Mouse (Mus musculus): Measurements from ENCODE around the gene Tas2r115. TPM values are rescaled to one million over a fixed set of nuclear protein-coding genes. Genes with fewer than 3 reads are reported as not detected.
"Not testable (repeated sequence)": the region's sequence is repeated elsewhere in the genome, so short reads cannot be mapped to it uniquely, and the experiment has no call there.

Tas2r115 gene
- total and polyA plus RNA-seq, 2 experiments from 2014 or later = not detected

DNA sequence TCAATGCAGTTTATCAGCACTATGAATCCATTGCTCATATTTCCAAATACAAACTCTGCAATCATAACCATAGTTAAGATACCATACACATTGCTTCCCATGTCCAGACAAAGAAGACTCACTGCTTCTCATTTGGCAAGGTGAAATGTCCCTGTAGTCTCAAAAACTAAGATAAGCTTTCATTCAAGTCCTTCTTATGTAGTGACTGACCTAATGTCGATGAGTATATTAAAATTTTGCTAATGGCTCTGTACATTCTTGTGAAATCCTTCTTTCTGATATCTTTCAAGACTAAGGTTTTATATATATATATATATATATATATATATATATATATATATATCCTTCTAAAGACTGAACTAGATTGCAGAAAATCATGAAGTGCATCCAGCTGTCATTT is 36.9 kb downstream of the Tas2r115 start, which contains the start of gene Tas2r121:
Gene Tas2r121, minus strand, starts transcription at position 101 of the 400 bp plus-strand sequence.
- Histone ChIP-seq H3K27me3 (ENCODE audit: insufficient read depth, low read length) (no peaks in the 10 kb centered on the region), H3K9me3 (ENCODE audit: low read length) (0 out of 2 replicates have a peak, but pooled peaks cover 4% of the 10 kb centered on the region), H3K27ac (ENCODE audit: low read depth, low read length) (no peak within 1 kb of the TSS), H3K4me2 (ENCODE audit: low read depth, low read length, poor library complexity, severe bottlenecking) (no peak within 1 kb of the TSS), H3K4me1 (ENCODE audit: insufficient read depth, low read length) (no peaks in the 10 kb centered on the region), H3K36me3 (ENCODE audit: insufficient read depth, low read length) (no peaks in the 10 kb centered on the region), H3K4me3 (ENCODE audit: low read depth, low read length) (no peak within 1 kb of the TSS), H3K9ac (replicated peaks; ENCODE audit: low read length, poor library complexity, severe bottlenecking) (no peak within 1 kb of the TSS)
- no peak for DNase-seq (ENCODE audit: low spot score)
- no peak for TF ChIP-seq CTCF (IDR thresholded peaks at IDR 0.05)
- WGBS = 90% methylated on average over 1 of the region's 1 CpGs
- no peak for ATAC-seq (ENCODE audit: low FRiP score)

DNA sequence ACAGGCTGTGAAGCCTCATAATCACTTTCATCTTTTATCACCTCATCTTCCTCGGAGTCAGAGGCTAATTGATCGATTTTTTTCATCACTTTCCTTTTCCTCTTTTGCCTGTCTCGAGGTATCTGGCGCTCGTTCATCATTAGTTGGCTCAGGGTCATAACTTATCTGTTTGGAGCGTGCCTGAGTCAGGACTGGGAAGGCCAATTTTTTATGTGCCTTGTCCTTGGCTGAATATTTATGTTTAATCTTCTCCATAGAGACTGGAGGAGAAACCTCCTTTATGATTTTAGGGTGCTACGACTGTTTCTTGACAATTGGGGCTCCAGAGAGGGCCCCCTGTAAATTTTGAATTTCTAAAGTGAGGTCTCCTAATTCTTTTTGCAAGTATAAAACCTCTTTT is 46.2 kb downstream of the Tas2r115 start:
- not testable (repeated sequence) for DNase-seq (ENCODE audit: low spot score)

More for the DNA sequence above, 46.2 kb downstream of the Tas2r115 start:
- H3K36me3 ChIP-seq (ENCODE audit: insufficient read depth, low read length); H3K9me3 ChIP-seq (ENCODE audit: low read length); H3K4me2 ChIP-seq (ENCODE audit: low read depth, low read length, poor library complexity, severe bottlenecking); H3K9ac ChIP-seq (replicated peaks; ENCODE audit: low read length, poor library complexity, severe bottlenecking); H3K4me1 ChIP-seq (ENCODE audit: insufficient read depth, low read length); H3K27me3 ChIP-seq (ENCODE audit: insufficient read depth, low read length); H3K4me3 ChIP-seq (ENCODE audit: low read depth, low read length); H3K27ac ChIP-seq (ENCODE audit: low read depth, low read length); ATAC-seq (ENCODE audit: low FRiP score): not testable (repeated sequence)
- 84% methylated on average over 7 of the region's 7 CpGs for WGBS

Other genes with a start within 250 kb of the Tas2r115 start
- gene Prh1, start 168.2 kb downstream of the Tas2r115 start, total RNA-seq (2014; rRNA removed) = not detected in 2 replicates
- not detected in 2 replicates for gene Prh1, start 168.2 kb downstream of the Tas2r115 start, polyA plus RNA-seq (2015; fragmentation: Nextera tagmentation; extraction: Ambion mirVana)
- gene Prp2, start 142.1 kb downstream of the Tas2r115 start, total RNA-seq (2014; rRNA removed) = not detected in 2 replicates
- gene Prp2, start 142.1 kb downstream of the Tas2r115 start, polyA plus RNA-seq (2015; fragmentation: Nextera tagmentation; extraction: Ambion mirVana) = not detected in 2 replicates
- gene A630073D07Rik, start 86.5 kb downstream of the Tas2r115 start, total RNA-seq (2014; rRNA removed) = not detected in 2 replicates
- gene A630073D07Rik, start 86.5 kb downstream of the Tas2r115 start, polyA plus RNA-seq (2015; fragmentation: Nextera tagmentation; extraction: Ambion mirVana) = not detected in 2 replicates
- not detected in 2 replicates for gene Tas2r120, start 81.1 kb downstream of the Tas2r115 start, total RNA-seq (2014; rRNA removed)
- gene Tas2r120, start 81.1 kb downstream of the Tas2r115 start, polyA plus RNA-seq (2015; fragmentation: Nextera tagmentation; extraction: Ambion mirVana) = not detected in 2 replicates
- gene Tas2r121, start 37.0 kb downstream of the Tas2r115 start, total RNA-seq (2014; rRNA removed) = not detected in 2 replicates
- gene Tas2r121, start 37.0 kb downstream of the Tas2r115 start, polyA plus RNA-seq (2015; fragmentation: Nextera tagmentation; extraction: Ambion mirVana) = not detected in 2 replicates
- gene Tas2r122, start 26.1 kb downstream of the Tas2r115 start, total RNA-seq (2014; rRNA removed) = not detected in 2 replicates
- not detected in 2 replicates for gene Tas2r122, start 26.1 kb downstream of the Tas2r115 start, polyA plus RNA-seq (2015; fragmentation: Nextera tagmentation; extraction: Ambion mirVana)
- not detected in 2 replicates for gene Tas2r124, start 16.7 kb upstream of the Tas2r115 start, total RNA-seq (2014; rRNA removed)
- gene Tas2r124, start 16.7 kb upstream of the Tas2r115 start, polyA plus RNA-seq (2015; fragmentation: Nextera tagmentation; extraction: Ambion mirVana) = not detected in 2 replicates
- not detected in 2 replicates for gene Tas2r102, start 24.1 kb upstream of the Tas2r115 start, total RNA-seq (2014; rRNA removed)
- gene Tas2r102, start 24.1 kb upstream of the Tas2r115 start, polyA plus RNA-seq (2015; fragmentation: Nextera tagmentation; extraction: Ambion mirVana) = not detected in 2 replicates
- not detected in 2 replicates for gene Tas2r136, start 40.1 kb upstream of the Tas2r115 start, total RNA-seq (2014; rRNA removed)
- gene Tas2r136, start 40.1 kb upstream of the Tas2r115 start, polyA plus RNA-seq (2015; fragmentation: Nextera tagmentation; extraction: Ambion mirVana) = not detected in 2 replicates
- gene Tas2r117, start 64.8 kb upstream of the Tas2r115 start, total RNA-seq (2014; rRNA removed) = not detected in 2 replicates
- gene Tas2r117, start 64.8 kb upstream of the Tas2r115 start, polyA plus RNA-seq (2015; fragmentation: Nextera tagmentation; extraction: Ambion mirVana) = not detected in 2 replicates
- not detected in 2 replicates for gene Tas2r123, start 109.1 kb upstream of the Tas2r115 start, total RNA-seq (2014; rRNA removed)
- gene Tas2r123, start 109.1 kb upstream of the Tas2r115 start, polyA plus RNA-seq (2015; fragmentation: Nextera tagmentation; extraction: Ambion mirVana) = not detected in 2 replicates
- gene Tas2r116, start 117.4 kb upstream of the Tas2r115 start, total RNA-seq (2014; rRNA removed) = not detected in 2 replicates
- not detected in 2 replicates for gene Tas2r116, start 117.4 kb upstream of the Tas2r115 start, polyA plus RNA-seq (2015; fragmentation: Nextera tagmentation; extraction: Ambion mirVana)
- not detected in 2 replicates for gene Tas2r110, start 130.0 kb upstream of the Tas2r115 start, total RNA-seq (2014; rRNA removed)
- not detected in 2 replicates for gene Tas2r110, start 130.0 kb upstream of the Tas2r115 start, polyA plus RNA-seq (2015; fragmentation: Nextera tagmentation; extraction: Ambion mirVana)
- gene Tas2r113, start 155.0 kb upstream of the Tas2r115 start, total RNA-seq (2014; rRNA removed) = not detected in 2 replicates
- gene Tas2r113, start 155.0 kb upstream of the Tas2r115 start, polyA plus RNA-seq (2015; fragmentation: Nextera tagmentation; extraction: Ambion mirVana) = not detected in 2 replicates
- not detected in 2 replicates for gene Tas2r125, start 171.6 kb upstream of the Tas2r115 start, total RNA-seq (2014; rRNA removed)
- not detected in 2 replicates for gene Tas2r125, start 171.6 kb upstream of the Tas2r115 start, polyA plus RNA-seq (2015; fragmentation: Nextera tagmentation; extraction: Ambion mirVana)
- not detected in 2 replicates for gene Tas2r129, start 213.1 kb upstream of the Tas2r115 start, total RNA-seq (2014; rRNA removed)
- gene Tas2r129, start 213.1 kb upstream of the Tas2r115 start, polyA plus RNA-seq (2015; fragmentation: Nextera tagmentation; extraction: Ambion mirVana) = not detected in 2 replicates
- not detected in 2 replicates for gene Tas2r131, start 219.9 kb upstream of the Tas2r115 start, total RNA-seq (2014; rRNA removed)
- gene Tas2r131, start 219.9 kb upstream of the Tas2r115 start, polyA plus RNA-seq (2015; fragmentation: Nextera tagmentation; extraction: Ambion mirVana) = not detected in 2 replicates
- gene Tas2r109, start 242.9 kb upstream of the Tas2r115 start, total RNA-seq (2014; rRNA removed) = not detected in 2 replicates
- gene Tas2r109, start 242.9 kb upstream of the Tas2r115 start, polyA plus RNA-seq (2015; fragmentation: Nextera tagmentation; extraction: Ambion mirVana) = not detected in 2 replicates